Mouse (Mus musculus): ENCODE results near the gene Acpp. TPM values are rescaled to one million over a fixed set of nuclear protein-coding genes. Genes with fewer than 3 reads are reported as not detected.

The Acpp gene
- 0.08 and 0.13 TPM in 2 replicates for polyA plus RNA-seq (2021; fragmentation: Nextera tagmentation)
- long read RNA-seq, experiment 1, result 0 reads
- long read RNA-seq, experiment 2, result 0 reads

DNA sequence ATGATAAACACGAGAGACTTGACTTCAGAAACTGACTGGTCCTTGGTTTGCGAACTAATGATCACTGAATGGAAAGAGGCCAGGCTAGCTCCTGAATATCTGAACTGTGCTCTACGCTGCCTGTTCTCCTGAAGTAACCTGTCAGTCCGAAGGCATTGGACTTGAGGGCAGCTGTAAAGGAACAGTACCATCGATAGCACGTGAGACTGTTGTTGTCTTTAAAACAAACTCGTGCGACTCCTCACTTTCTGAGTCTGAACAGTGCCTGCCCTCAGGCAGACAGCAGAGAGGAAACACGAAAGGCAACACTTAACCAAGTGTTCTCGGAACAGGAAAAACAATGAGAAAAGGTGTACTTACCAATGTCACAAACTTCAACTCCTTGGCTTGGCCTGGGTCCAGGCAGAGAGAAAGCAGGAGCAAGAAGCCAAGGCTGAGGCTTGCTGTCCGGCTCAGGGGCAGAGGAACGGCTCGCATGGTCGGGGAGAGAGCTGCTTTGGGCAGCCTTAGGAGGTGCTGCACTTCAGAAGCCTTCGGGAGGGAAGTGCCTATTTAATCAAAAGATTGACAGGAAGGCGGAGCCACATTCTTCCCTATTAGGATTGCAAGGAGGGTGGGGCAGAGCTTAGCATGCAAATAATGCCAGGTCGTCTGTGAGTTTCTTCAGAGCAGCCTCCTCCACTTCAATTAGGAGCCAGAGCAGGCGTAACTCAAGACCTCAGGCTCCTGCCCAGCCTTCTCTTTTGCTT lies at the start of gene Acpp:
Acpp (minus strand) TSS at position 566 of the 749 bp plus-strand sequence.

GRCm38 (mm10) chr9:104262823-104263352 lies 74.7 kb downstream of the Acpp start, which contains the start of gene Dnajc13:
Gene Dnajc13 (minus strand): TSS chr9:104262930.

Other genes starting within 250 kb of the Acpp start
- 0.06 and 0.11 TPM in 2 replicates for gene Ackr4, start 210.8 kb downstream of the Acpp start, polyA plus RNA-seq (2021; fragmentation: Nextera tagmentation)
- gene Dnajc13, start 74.8 kb downstream of the Acpp start, polyA plus RNA-seq (2021; fragmentation: Nextera tagmentation), result 7.7 and 9.4 TPM in 2 replicates
- 25.5 and 29.2 TPM in 2 replicates for gene Cpne4, start 209.5 kb upstream of the Acpp start, polyA plus RNA-seq (2021; fragmentation: Nextera tagmentation)